Mouse (Mus musculus) erythroblast, embryonic 14.5 days (primary cell): ENCODE measurements around the gene Hoxa9.

Experiments
- GATA1 ChIP-seq: IDR thresholded peaks from 2 replicates; pipeline ENCODE4 v1.6.1; 2012; ENCODE audit warnings: low read length, inconsistent platforms, mixed read lengths
- TAL1 ChIP-seq: IDR thresholded peaks from 3 replicates; pipeline ENCODE4 v1.6.1; 2012; ENCODE audit warnings: low read length, inconsistent platforms, mixed read lengths

DNA sequence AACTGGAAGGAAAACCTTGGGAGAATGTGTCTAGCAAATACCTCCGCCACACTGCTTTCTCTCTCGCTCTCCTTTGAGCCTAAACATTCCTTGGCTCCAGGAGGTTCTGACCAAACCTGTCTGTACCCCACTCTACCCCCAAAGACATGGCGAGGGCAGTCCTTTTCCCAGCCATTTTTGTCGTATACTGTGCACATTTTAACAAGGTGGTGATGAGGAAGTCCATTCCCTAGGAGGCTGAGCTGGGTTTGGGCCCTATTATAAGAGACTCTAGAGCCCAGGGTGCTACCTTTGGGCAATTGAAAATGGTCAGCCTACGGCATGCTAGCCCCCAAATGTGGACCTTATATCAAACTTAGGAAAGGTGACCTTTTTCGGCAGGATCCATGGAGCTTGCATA lies 5.0 kb upstream of the Hoxa9 start:
- TF ChIP-seq GATA1 (no peak), TAL1 (no peak)
